Mouse (Mus musculus) heart, adult 2 months (tissue): ENCODE measurements around the gene Dpt.

ENCODE experiments used
- CTCF ChIP-seq: fragments of 200-600 bp; IDR thresholded peaks from 2 replicates; pipeline ENCODE4 v1.8.1; 2022; ENCODE audit warnings: antibody characterized with exemption, mild to moderate bottlenecking, moderate library complexity
- POLR2A ChIP-seq: fragments of 200-500 bp; IDR thresholded peaks from 2 replicates; pipeline ENCODE4 v1.6.1; 2011; ENCODE audit warnings: mild to moderate bottlenecking, low read depth, low read length, control low read depth; ENCODE audit not compliant: insufficient read depth

- TF ChIP-seq CTCF, result no peak
- TF ChIP-seq POLR2A, result no peak
Measured at GRCm38 (mm10) chr1:164756951-164757350, 39.5 kb upstream of the Dpt start.
